Mouse (Mus musculus): ENCODE data around the gene Prickle4.
A peak's percentile ranks its signal among the peaks of the same experiment; 100 is the strongest.

Prickle4 gene

DNA sequence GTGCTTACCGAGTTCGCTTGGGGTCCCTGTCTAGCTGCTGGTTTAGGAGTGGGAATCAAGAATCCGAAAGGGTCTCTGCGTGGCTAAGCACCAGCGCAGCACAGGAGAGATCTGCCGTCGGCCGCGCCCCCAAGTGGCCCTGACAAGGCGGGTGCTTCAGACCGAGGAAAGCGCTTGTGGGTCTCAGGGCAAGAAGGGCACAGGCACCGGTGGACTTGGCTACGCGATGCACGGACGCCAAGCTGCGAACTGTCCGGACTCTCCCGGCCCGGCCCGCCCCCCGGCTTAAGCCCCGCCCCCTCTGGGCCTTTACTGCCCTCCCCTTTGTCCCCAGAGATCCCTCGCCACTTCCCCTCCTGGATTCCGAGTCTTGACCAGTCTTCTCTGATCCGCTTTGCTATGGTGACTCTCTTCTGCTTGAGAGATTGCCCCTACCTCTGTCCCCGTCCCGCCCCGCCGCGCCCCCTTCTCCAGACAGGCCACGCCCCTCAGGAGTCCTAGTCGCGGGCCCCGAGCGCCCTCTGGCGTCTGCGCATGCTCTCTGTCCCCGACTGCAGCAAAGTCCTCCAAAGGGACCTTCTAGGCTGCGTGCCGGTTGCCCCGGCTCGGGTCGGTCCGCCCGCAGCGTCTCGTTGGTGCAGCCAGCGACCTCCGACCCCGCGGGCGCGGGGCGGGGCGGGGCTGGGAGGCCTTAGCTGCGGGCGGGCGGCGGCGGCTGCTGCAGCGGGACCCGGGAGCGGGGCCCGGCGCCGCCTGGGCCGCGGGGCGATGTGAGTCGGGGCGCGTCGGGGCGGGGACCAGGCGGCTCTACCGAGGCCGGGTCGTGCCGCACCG lies at the start of gene Prickle4:
TSS of gene Prickle4 (minus strand) at position 234 of the 834 bp plus-strand sequence.
- peak; percentile 96 for DNase-seq (ENCODE audit: low read depth)

DNA sequence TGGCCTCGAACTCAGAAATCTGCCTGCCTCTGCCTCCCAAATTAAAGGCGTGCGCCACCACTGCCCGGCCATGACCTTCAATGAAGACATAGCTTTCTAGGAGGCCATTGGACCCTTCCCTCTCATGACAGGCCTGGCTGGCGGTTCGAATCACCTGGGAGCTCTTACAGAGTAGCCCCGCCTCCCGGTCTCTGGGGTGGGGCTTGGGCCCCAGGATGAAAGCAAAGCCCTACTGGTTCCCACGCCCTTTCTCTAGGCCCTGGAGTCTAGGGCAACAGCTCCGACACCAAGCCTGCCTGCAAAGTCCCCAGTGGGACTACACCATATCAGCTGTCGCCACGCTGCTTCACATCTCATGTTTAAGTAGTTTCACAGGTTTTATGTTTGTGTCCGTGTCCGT lies 49.5 kb upstream of the Prickle4 start:
- no peak for DNase-seq (ENCODE audit: low read depth)

DNA sequence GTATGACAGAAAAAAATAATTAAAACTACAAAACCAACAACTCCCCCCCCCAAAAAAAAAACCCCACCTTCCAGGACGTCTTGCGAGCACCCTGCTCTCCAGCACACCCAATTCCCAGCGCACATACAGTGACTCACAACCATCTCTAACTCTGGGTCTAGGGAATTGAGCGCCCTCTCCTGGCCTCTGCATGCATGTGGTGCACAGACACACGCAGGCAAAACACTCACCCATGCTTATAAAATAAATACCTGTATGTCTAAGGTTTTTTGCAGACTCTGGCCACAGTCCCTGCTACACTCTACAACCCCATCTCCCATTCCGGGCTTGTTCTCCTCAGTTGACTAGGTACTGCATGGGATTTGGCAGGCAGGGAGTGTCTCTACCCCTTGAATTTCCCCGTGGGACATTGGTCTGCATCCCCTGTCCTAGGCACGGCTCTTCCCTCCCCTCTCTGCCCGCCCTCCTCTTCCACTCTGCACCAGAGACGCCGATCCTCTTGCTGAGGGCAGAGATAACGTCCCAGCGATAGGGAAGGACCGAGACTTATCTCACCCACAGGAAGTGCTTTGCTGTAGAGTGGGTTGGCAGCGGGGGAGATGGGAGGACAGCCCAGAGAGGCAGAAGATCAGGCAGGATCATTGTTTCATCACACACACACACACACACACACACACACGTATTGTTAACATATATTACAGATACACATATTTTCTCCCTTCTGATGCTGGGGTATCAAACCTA lies 48.6 kb upstream of the Prickle4 start:
- DNase-seq (ENCODE audit: low read depth), result peak; percentile 65

DNA sequence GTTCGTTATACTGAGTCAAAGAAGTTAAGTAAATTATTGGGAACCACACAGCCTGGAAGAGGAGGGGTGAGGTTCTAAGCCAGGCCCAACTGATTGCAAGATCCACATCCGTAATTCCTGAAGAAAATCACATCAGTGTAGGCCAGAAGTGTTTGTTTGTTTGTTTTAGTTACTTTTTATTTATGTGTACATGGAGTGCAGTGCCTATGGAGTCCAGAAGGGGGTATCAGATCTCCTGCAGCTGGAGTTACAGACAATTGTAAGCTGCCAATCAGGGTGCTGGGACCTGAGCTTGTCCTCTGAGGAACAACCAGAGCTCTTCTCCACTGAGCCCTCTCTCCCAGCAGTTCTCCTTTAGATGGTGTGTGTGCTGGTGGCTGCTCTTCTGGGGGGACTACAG lies 45.6 kb upstream of the Prickle4 start:
- peak; percentile 55 for DNase-seq (ENCODE audit: low read depth)

DNA sequence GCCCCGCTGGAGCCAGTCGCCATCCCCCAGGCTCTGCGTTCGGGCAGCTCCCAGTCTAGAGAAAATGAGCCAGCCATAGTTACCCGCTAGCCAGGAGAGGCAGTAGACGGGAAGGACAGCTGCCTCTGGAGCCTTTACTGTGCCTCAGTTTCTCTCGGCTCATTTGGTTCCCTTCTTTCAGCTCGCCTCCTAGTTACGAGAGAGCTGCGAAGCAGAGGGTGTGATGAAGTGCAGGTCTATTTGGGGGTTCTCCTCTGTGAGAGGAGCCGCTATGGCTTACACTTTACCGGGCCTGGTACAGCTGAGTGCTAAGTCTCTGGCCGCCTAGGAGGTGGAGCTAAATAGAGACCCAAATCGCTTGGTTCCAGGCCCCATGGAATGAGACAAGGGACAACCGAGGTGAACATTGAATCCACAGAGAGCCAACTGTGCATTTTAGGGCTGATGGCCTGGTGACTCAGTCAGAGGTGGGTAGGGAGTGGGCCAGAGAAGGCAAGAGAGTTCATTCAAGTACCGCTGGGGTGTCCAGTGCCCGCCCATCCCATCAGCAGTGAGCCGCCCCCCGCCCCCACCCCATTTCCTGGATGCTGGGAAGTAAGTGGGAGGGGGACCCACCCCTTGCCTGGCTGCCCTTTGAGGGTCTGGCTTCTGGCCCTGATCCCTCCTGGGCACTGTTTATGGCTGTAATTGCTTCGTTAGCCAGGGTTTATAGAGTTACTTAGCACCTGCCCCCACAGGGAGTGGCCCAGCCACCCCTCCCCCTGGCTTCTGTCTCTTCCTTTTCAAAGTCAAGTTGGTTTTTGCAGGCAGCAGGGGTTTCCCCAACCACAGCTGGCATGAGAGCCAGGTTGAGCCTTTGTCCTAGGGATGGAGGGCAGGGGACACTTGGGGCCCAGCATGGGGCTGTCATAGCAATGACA lies 44.6 kb upstream of the Prickle4 start:
- DNase-seq (ENCODE audit: low read depth), result peak; percentile 84

DNA sequence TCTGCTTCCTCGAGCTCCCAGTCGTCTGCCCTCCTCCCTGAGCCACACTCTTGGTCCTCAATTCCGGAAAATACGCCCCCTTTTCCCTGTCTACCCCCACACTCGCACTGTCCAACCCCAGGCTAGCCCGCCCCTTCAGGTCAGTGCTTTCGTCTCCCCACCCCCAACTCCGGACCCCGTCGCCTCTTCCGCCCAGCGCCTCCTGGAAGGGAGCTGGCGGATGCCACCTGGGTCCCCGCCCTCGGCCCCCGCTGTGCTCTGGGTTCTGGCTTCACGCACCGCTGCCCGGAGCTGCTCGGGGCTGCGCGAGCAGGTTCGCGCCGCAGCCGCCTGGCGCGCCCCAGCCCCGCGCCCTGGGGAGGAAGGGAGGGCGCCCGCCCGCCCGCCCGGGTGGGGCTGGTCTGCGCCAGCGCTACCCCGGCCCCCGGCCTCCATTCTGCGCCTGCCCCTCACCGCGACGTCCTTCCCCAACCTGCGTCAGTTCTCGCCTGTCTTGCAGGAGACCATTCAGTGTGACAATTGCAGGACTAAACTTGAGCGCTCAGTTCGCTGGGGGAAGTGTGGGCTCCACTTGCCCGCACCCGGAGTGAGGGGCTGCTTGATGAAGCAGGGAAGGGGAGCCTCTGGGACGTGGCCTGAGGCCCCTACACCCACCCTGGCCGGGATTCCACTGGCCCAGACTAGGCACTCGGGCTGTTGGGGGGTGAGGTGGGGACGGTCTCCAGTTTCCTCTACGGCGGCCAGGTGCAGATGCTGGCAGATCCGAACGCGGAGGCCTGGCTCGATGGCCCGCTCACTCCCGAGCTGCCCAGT lies 43.7 kb upstream of the Prickle4 start:
- DNase-seq (ENCODE audit: low read depth), result peak; percentile 78

DNA sequence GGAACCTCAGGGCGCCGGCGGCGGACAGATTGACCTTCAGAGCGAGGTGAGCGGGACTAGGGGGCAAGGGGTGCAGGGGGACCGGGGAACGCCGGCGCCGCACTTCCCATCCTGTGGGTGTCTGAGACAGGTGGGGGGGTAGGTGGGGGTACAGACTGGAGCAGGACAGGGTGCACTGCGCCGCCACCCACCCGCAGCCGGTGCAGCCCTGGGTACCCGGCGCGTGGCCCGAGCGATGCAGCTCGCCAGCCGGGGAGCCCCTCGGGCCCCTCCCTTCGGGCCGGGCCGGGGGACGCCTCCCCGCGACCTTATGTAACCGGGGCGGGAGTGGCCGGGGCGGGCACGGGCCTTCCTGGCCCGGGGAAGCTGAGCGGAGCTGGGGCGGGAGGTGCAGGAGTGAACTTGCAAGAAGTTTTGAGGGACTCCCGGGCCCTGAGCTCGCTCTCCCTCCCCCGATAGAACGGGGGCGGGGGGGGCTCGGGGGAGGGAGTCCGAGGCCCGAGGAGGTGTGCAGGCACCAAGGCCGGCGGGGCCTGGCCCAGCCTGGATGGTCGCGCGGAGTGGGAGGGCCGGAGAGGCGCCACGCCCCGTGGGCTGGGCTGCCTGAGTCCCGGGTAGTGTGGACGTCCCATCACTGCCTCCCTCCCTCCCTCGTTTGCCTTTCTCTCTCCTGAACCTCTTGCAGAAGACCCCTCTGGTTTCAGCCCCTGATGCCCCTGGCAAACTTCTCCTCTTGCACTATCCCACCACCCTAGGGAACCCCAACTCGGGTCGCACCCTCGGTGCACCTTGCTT lies 42.9 kb upstream of the Prickle4 start:
- DNase-seq (ENCODE audit: low read depth), result peak; percentile 84

DNA sequence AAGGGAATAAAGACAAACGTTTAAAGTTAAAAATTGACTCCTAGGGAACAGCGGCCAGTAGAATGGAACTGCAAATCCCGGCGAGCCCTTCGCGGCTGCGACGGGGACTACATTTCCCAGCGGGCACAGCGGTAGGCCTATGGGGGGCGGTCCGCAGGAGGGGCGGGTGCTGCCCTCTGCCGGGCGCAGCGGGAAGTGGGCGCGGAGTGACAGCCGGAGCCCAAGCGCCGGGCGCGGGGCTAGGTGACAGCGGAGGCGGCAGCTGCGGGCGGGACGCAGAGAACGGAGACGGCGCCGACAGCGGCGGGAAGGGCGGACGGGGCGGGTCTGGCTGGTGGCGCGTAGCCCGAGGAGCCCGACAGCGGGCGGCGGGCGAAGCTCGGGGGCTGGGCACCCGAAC lies 42.3 kb upstream of the Prickle4 start, which contains the start of gene Tfeb:
TSS of gene Tfeb (plus strand) at position 175 of the 400 bp plus-strand sequence.
- peak; percentile 95 for DNase-seq (ENCODE audit: low read depth)

DNA sequence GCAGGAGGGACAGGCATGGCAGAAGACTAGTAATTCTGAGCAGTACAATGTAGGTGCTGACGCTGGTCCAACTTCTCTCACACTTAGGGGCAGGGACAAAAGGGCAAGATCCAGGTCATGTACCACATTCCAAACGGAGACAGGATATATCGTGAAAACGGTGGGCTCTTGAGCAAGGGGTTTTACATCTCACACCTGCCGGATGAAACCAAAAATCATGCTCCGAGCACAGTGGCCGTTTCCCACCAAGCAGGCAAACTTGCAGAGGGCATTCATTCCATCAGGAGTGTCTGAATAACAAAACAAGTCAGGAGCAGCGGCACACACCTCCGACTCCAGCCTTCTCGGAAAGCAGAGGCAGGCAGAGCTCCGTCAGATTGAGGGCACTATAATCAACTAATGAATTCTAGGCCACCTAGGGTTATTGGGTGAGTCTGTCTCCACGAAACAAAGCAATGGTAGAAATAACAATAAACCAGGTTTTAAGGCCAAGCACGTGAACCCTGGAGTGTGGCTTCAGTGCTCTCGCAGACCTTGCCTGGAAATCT lies 41.1 kb upstream of the Prickle4 start:
- DNase-seq (ENCODE audit: low read depth), result no peak

DNA sequence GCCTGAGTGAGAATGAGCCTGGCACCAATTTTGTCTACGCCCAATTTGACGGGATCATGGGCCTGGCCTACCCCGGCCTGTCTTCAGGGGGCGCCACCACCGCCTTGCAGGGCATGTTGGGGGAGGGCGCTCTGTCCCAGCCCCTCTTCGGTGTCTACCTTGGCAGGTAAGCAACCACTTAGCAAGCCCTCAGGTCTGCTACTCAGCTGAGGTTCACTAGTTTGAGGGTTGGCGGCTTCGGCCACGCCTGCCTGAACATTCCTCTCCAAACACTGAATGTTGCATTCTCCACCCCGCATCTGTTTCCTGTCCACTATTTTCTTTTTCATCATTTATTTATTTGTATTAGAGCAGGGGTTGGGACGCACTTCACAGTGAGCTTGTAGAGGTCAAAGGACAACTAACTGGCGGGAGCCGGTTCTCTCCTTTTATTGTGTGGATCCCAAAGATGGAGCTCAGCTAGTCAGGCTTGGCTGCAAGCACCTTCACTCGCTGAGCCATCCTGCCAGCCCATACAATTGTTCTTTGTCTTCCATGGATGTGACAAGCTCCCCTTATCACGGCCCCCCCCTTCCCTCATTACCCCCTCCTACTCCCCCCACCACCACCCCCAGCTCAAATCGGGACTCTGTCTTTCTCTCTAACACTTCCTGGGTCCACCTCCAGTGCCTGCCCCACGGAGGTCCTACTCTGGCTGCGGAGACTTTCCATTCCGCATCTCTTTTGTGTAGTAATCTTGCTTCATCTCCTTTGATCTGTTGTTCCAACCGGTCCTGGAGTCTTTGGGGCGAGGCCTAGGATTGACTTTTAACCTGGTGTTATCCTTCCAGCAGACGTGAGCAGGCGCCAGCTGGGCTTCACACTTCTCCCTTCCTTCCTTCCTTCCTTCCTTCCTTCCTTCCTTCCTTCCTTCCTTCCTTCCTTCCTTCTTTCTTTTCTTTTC lies 36.4 kb upstream of the Prickle4 start:
- DNase-seq (ENCODE audit: low read depth), result no peak

DNA sequence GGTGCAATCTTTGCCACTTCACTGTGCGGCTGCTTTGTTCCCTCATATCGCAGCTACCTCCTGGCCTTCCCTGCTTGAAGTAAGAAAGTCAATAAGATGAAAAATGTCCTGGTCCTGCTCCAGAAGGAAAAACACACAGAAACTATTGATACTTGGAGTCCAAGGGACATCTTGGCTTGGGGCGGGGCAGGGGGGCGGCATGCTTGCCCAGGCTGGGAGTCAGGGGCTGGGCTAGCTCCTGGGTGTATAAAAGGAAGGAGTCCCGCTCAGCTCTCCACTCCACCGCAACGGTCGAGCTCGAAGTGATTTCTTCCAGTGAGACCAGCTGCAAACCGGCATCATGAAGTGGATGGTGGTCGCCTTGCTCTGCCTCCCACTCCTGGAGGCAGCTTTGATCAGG lies 32.0 kb upstream of the Prickle4 start, which contains the start of gene Pgc:
TSS of gene Pgc (plus strand) at position 277 of the 400 bp plus-strand sequence.
- DNase-seq (ENCODE audit: low read depth), result no peak

DNA sequence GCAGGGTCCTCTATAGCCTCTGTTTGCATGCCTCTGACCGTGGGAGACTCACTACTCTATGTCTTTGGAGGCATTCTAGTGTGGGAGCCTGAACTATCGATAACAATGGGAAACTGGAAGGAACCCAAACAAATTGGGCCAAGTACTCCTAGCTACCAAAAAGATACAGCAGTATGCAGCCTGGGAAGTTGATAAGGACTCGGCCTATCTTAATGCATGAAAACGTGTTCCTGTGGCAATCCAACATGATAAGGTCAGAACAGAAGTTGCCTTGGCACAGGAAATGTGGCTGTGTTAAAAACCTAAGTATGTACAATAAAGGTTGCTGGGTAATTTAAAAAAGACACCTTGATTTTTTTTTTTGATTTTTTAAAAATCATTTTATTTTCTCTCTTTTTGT lies 26.6 kb upstream of the Prickle4 start:
- DNase-seq (ENCODE audit: low read depth), result no peak

DNA sequence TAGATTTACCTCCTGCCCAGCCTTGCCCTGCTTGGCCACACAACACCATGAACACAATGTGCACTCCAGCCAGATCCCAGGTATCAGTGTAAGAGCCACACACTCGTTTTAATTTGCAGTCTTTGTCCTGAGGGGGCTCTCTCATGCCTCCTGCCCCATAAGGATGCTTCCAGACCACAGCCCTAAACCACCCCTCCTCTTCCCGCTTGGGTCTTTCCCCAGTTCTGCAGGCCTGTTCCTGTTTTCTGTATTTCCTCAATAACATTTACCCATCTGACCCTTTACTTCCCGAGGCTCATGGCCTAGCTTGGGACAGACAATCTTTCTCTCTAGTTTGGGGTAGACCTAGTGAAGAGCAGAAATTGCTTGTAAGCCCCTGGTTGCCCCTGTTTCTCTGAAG lies 20.5 kb upstream of the Prickle4 start:
- no peak for DNase-seq (ENCODE audit: low read depth)

DNA sequence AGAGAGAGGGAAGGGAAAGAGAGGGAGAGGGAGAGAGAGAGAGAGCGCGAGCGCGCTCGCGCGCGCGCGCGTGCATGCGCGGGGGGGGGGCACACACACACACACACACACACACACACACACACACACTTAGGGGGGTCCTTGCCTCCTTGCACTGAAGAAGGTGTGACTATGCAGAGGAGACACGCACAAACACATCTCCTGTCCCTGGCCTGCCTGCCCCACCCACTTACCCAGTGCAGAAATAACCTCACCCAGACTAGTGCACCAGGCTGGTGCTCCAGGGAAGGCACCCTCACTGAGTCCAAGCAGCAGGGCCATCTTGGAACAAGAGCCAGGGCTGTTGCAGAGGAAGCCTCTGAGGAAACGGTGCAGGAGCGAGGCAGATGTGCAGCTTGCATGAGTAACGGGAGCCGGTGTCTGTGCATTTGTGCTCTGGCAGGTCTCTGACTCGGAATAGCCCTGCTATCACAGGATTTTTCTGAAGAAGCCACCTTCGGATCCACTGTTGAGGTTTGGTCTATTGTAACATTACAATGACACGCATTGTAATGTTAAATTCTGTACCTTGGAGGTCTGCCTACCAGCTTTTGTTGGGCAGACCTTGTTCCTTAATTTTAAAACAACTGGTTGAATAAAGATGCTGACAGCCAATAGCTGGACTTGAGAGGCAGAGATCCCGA lies 18.5 kb upstream of the Prickle4 start:
- DNase-seq (ENCODE audit: low read depth), result no peak

DNA sequence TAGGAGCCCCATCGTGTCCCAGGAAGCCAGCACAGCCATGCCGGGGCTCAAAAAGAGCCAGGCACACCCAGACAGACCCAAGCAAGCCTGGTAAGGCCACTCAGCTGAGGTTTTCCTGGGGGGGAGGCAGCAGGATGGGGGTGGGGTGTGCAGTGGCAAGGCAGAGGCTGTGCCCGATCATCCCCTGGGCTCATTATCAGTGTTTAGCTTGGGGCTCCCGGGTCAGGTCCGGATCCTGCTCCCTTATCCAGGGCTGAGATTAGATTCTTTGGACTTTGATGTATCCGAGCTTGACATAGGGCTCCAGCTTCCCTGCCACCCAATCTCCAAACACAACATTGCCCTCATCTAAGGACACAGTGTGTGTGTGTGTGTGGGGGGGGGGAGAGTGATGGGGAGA lies 17.3 kb upstream of the Prickle4 start:
- DNase-seq (ENCODE audit: low read depth), result no peak

DNA sequence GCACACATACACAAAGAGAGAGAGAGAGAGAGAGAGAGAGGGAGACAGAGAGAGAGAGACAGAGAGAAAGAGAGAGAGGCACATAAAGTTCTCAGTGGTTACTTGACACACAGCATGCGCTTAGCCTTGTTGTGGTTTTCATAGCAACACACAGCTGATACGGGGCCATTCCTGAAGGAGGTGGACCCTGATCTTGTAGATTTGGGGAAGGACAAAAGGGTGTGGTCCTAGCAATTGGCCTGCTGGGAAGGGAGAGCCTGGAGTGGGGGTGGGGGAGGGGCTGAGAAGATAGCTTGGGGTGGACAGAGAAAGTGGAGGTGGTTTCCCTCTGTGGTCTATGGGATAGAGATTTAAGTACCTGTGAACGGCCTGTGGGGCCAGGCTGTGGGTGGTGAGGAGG lies 15.5 kb upstream of the Prickle4 start:
- DNase-seq (ENCODE audit: low read depth), result no peak

DNA sequence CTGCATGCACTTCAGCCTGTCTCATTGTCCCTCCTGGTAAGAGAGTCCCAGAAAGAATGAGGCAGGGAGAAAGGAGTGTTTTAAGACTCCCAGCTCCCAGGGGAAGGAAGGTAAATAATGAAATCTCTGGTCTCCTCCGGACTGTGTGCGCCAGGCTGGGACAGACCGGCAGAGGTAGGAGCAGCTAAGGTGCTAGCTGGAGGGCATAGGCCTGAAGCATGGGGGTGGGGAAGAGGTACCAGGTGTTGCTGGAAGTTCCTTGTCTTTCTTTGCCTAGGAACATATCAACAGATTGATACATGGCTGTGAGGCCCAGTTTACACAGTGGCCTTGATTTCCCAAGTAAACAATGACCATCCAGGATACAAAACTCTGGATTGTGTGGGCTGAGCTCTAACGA lies 14.4 kb upstream of the Prickle4 start:
- DNase-seq (ENCODE audit: low read depth), result no peak

DNA sequence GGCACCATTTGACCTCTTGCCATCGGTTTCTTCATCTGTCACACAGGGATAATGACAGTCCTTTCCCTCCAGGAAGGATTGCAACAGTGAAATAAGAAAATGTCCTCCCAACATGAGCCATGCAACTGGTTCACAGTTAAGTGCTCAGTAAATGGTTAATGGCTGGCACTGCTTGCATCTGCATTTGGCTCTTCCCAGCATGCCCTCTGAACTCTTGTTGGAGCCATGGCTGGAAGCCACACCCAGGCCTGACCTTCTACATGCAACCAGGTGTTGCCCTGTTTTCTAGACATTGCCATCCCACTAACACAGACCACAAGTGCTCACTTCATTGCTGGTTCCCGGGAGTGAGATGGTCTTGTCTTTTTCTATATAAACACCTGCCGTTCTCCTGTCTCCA lies 13.4 kb upstream of the Prickle4 start:
- DNase-seq (ENCODE audit: low read depth), result no peak
